Mouse (Mus musculus) heart, adult 11 months (tissue): ENCODE results near the gene Olfr781.
"Not testable (repeated sequence)": the region's sequence is repeated elsewhere in the genome, so short reads cannot be mapped to it uniquely, and the experiment has no call there.

Experiments
- DNase-seq: peaks from one replicate; pipeline ENCODE4 v3.0.0; 2022

Olfr781 gene

DNA sequence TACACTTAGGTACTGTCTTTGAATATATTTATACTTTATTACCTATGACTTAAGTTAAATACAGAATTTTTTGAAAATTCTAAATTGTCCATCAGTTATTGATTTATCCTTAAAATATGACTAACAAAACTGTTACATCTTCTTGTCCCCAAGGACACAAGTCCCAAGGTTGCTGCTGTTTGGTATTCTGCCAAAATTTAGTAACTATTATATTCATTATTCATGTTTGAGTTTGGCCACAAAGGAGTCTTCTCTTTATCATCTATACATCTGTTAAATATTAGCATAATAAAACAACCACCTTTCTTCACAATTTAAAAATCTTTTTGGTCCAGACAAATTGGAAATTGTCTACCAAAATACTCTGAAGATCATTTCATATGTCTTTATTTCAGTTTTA is at the start of gene Olfr781:
Gene Olfr781 (plus strand): TSS at position 301 of the 400 bp plus-strand sequence.
- DNase-seq, result no peak

DNA sequence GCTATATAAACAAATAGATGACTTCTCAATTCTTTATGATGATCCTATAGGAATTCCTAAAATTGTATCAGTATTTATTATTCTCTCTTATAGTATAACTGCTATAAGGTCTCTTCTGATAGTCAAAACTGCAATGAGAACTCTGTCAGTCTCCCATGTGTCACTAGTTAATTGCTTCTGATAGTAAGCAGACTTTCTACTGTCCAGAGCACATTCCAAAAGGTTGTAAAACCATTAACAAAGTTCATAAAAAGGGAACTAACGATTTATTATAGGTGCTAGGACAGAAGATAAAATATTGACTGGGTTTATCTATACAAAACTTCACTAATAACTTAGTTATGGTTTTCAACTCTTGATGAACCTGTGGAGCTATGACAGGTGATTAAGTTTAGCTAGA is 15.7 kb upstream of the Olfr781 start:
- DNase-seq, result not testable (repeated sequence)

- DNase-seq, result not testable (repeated sequence)
Observed at GRCm38 (mm10) chr10:129313521-129313920, 15.1 kb upstream of the Olfr781 start.

- DNase-seq, result no peak
Observed at GRCm38 (mm10) chr10:129317817-129318216, 10.8 kb upstream of the Olfr781 start, which contains the start of gene Olfr780. Gene Olfr780, plus strand, starts transcription at chr10:129318117.

GRCm38 (mm10) chr10:129348550-129348949 is 19.9 kb downstream of the Olfr781 start, which contains the start of gene Olfr782:
Gene Olfr782, plus strand, starts transcription at chr10:129348850.
- no peak for DNase-seq

GRCm38 (mm10) chr10:129352475-129352874 is 23.8 kb downstream of the Olfr781 start:
- DNase-seq, result not testable (repeated sequence)

DNA sequence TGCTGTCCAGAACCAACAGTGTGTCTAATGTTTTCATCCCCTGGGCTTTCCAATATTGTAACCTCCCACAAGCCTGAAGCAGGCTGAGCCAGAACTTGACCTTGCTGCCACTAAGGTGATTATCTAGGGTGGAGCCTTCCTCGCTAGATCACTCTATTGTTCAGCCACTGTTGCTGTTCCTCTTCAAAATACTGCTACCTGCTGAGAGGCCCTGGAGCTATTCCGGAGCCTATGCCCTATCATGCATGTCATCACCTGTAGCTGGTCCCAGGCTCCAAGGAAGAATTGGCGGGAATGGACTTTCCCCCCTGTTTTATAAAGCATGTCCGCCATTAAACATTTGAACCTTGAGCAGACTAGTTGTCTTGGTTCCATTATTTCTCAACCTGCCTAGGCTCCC is 27.8 kb downstream of the Olfr781 start:
- not testable (repeated sequence) for DNase-seq

DNA sequence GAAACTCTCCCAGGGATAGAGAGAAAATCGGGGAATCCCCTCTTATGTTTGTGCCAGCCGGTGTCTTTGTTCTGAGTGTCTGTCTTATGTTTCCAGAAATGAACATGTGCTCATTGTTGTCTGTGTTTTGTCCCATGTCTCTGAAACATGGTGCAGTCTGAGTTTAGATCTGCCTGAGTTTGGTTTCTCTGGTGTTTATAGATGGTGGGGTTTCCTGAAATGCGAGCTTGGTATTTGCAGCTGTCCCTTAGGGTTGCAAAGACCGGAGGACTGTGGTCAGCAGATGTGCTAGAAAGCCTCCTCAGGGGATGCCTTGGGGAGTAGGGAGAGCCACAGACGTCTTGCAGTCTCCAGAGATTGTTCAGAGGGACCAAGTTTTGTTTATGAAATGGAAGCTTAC is 28.7 kb downstream of the Olfr781 start:
- DNase-seq, result no peak

DNA sequence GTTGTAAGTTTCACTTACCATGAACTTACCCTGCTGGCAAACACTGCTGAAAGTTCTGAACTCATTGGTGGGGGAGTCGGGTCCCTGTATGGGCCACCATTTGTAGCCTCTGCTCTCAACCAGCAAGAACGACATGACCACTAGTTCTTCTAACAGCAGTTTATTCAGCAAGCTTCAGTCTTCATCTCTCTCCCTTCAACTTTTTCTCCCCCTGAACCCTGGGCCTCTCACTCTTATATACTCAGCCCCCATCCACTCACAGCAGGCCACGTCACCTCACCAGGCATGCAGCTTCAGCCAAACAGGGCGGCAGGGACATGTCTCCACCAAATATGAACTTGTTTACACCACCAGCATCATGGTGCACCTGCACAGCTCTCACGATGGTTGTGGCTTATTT is 45.4 kb downstream of the Olfr781 start:
- DNase-seq, result not testable (repeated sequence)
